Mouse (Mus musculus): ENCODE data around the gene Snorc.

The Snorc gene

GRCm38 (mm10) chr1:87510166-87510691 is 40.2 kb downstream of the Snorc start:
- no peak for DNase-seq (ENCODE audit: low spot score)

- DNase-seq (ENCODE audit: low spot score): no peak
Measured at GRCm38 (mm10) chr1:87510845-87511244, 40.8 kb downstream of the Snorc start.

- DNase-seq (ENCODE audit: low spot score): no peak
Measured at GRCm38 (mm10) chr1:87520467-87520866, 50.4 kb downstream of the Snorc start.

GRCm38 (mm10) chr1:87521523-87521922 is 51.5 kb downstream of the Snorc start:
- no peak for DNase-seq (ENCODE audit: low spot score)

GRCm38 (mm10) chr1:87525041-87525440 is 55.0 kb downstream of the Snorc start:
- no peak for DNase-seq (ENCODE audit: low spot score)
